Mouse (Mus musculus) frontal cortex, adult (tissue): ENCODE data around the gene Fam198a.
"Not testable (repeated sequence)": the region's sequence is repeated elsewhere in the genome, so short reads cannot be mapped to it uniquely, and the experiment has no call there.

Source experiments
- ATAC-seq: cut with Nextera tagmentation; 2 replicates; pipeline ENCODE4 v1.9.2; 2017; ENCODE audit warnings: mild to moderate bottlenecking, moderate library complexity, mixed read lengths; ENCODE audit not compliant: low TSS enrichment

The Fam198a gene

GRCm38 (mm10) chr9:122021171-122021570 is 70.4 kb downstream of the Fam198a start:
- not testable (repeated sequence) for ATAC-seq

GRCm38 (mm10) chr9:122021581-122021980 is 70.8 kb downstream of the Fam198a start:
- no peak for ATAC-seq

DNA sequence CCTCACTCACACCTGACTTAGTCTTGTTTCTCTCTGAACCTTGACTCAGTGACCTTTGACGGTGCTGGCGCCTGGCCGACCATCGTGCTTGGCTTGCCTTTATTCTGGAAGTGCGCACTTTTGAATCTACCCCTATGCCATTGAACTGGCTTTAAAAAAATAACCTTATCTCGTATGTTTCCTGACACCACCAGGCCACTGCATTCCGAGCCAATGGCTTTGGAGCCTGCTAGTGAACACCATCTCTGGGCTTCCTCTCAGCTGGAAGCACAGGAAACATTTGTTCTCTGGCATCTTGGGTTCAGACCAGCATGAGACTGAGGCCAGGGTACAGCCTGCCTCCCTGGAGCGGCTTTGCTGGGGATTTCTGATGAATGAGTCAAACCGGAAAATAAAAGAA is 72.0 kb downstream of the Fam198a start:
- ATAC-seq = peak; percentile 34; the same call in 1 of the 2 replicates

DNA sequence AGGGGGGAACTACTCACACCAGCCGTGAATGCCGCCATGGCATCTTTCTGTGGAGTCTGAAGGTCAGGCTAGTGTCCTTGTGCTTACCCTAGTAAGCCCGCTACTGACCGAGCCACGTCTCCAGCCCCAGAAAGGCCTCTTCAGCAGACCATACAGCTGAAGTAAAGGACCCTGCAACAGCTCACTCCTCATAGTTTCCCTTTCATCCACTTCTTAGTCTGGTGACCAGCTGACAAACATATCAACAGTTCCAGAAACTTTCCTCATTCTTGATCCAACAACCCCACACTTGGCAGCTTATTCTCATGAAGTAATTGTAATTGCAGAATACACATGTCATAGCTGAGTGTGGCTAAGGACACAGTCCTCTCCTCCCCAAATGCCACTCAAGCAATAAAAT is 73.1 kb downstream of the Fam198a start:
- no peak for ATAC-seq

DNA sequence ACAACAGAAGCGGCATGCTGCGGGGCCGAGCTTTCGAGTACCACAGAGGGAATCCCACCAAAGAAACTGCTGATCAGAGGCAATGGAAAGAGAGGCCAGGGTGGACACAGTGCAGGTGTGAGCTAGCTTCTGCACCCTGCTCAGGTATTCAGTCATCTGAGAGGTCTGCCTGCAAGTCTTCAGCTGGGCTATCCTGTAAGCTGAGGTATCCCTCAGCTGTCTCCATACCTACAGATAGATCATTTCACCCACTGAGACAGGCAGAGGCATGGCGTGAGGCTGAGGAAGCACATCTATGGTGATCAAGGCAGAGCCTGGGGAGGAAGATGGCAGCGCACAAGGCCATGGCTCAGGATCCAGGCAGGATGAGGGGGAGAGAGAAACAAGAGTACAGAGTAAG is 73.6 kb downstream of the Fam198a start:
- ATAC-seq = no peak

DNA sequence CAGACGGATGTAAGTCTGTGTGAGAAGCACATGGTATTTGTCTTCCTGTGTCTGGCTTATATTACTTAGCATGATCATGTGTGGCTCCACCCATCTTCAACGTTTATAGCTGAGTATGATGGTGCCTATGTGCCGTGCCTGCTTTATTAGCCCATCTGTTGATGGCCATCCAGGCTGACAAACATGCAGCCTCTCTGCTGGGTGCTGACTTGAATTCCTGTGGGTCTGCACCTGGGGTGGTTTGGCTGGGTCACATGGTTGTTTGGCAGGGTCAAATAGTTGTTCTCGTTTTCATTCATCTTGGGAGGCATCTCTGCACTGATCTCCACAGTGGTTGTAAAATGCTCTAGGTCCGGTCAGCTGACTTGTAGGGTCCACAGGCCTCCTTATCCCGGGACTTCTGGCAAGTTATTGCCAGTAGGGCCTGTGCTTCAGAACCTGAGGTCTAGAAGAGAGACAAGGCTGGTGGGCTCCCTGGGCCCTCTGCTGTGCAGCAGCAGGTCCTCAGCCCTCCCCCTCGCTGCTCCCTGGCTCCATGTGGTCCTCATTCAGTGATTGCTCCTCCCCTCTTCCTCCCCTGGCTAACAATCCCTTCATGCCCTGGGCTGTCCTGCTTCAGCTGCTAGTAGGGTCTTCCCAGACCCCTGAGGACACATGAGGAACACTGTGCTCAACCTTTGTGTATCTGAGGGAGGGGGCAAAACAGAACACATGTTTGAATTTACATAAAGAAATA is 75.2 kb downstream of the Fam198a start:
- no peak for ATAC-seq

- ATAC-seq = no peak
These were observed 76.5 kb downstream of the Fam198a start for GRCm38 (mm10) chr9:122027081-122027913.

- no peak for ATAC-seq
These were observed 77.3 kb downstream of the Fam198a start for GRCm38 (mm10) chr9:122027914-122028745.

- ATAC-seq = no peak
These were observed 79.0 kb downstream of the Fam198a start for GRCm38 (mm10) chr9:122029765-122030164.
